Mouse (Mus musculus) limb, embryonic 14.5 days (tissue): Measurements from ENCODE around the gene Mark3. TPM values are rescaled to one million over a fixed set of nuclear protein-coding genes. Genes with fewer than 3 reads are reported as not detected.

Experiments used
- ATAC-seq: fragments of 200-750 bp; cut with Nextera tagmentation; 2 replicates; pipeline ENCODE4 v1.8.0; 2017; ENCODE audit warnings: low read depth, moderate number of reproducible peaks, moderate TSS enrichment; ENCODE audit not compliant: low FRiP score
- DNase-seq: peaks from one replicate; pipeline ENCODE4 v3.0.0-alpha.2; 2015; ENCODE audit warnings: low spot score
- H3K27ac ChIP-seq: fragments of 300-500 bp; sonication (generic); replicated peaks from 2 replicates; pipeline ENCODE4 v1.5.1; 2014; ENCODE audit warnings: low read depth, mild to moderate bottlenecking, low read length, moderate library complexity, mixed read lengths
- H3K27me3 ChIP-seq: fragments of 300-500 bp; sonication (generic); 2 replicates; pipeline ENCODE4 v1.6.1; 2014; ENCODE audit warnings: low read length, mixed read lengths; ENCODE audit not compliant: control insufficient read depth, insufficient read depth
- H3K36me3 ChIP-seq: fragments of 300-500 bp; sonication (generic); 2 replicates; pipeline ENCODE4 v1.6.1; 2014; ENCODE audit warnings: mild to moderate bottlenecking, low read length, moderate library complexity, mixed read lengths; ENCODE audit not compliant: control insufficient read depth, insufficient read depth
- H3K4me1 ChIP-seq: fragments of 300-500 bp; sonication (generic); 2 replicates; pipeline ENCODE4 v1.6.1; 2014; ENCODE audit warnings: antibody characterized with exemption, low read length, mixed read lengths; ENCODE audit not compliant: control insufficient read depth, insufficient read depth
- H3K4me2 ChIP-seq: fragments of 300-500 bp; sonication (generic); replicated peaks from 2 replicates; pipeline ENCODE4 v1.6.1; 2014; ENCODE audit warnings: low read depth, mild to moderate bottlenecking, low read length, moderate library complexity; ENCODE audit not compliant: severe bottlenecking
- H3K4me3 ChIP-seq: fragments of 300-500 bp; sonication (generic); replicated peaks from 2 replicates; pipeline ENCODE4 v1.5.1; 2014; ENCODE audit warnings: low read length
- H3K9ac ChIP-seq: fragments of 300-500 bp; sonication (generic); 2 replicates; pipeline ENCODE4 v1.6.1; 2014; ENCODE audit warnings: mild to moderate bottlenecking, low read depth, low read length, moderate library complexity; ENCODE audit not compliant: severe bottlenecking
- H3K9me3 ChIP-seq: fragments of 300-500 bp; sonication (generic); 2 replicates; pipeline ENCODE4 v1.6.1; 2016; ENCODE audit warnings: low read length; ENCODE audit not compliant: control insufficient read depth
- POLR2A ChIP-seq: fragments of 200-500 bp; IDR thresholded peaks from 2 replicates; pipeline ENCODE4 v1.8.0; 2012; ENCODE audit warnings: inconsistent platforms, mild to moderate bottlenecking, moderate library complexity, borderline replicate concordance; ENCODE audit not compliant: insufficient read depth, insufficient read length; ENCODE audit errors: extremely low read depth
- WGBS: fragments of 180-500 bp; shearing (Covaris S2); extraction: QIAGEN DNeasy Blood & Tissue Kit; methylation state at CpG from one replicate; pipeline ENCODE4 v1.1.7; 2014; 5-methylcytosine and 5-hydroxymethylcytosine counted together
- polyA plus RNA-seq, 2 experiments: library from polyadenylated mRNA; depleted of rRNA in 1 of 2; stranded (reverse) in 1 of 2; unstranded in 1 of 2; fragments of >200 nt; fragmentation: Nextera tagmentation in 1 of 2; extraction: Ambion mirVana in 1 of 2; gene quantifications; 2 replicates each; pipeline versions ENCODE4 v1.2.1 to v1.2.3; 2012 to 2014

Gene Mark3
- polyA plus RNA-seq, 2 experiments = 49.8 to 80.5 TPM

GRCm38 (mm10) chr12:111666380-111666779 is 92.1 kb downstream of the Mark3 start:
- no peak overlapping the region for H3K9ac ChIP-seq
- WGBS = 69% methylated on average over 13 of the region's 13 CpGs
- H3K36me3 ChIP-seq = no peaks in the 10 kb centered on the region
- no peak overlapping the region for H3K4me3 ChIP-seq
- H3K4me1 ChIP-seq = peaks cover 16% of the 10 kb centered on the region
- peaks cover 15% of the 10 kb centered on the region for H3K27me3 ChIP-seq
- DNase-seq = no peak
- no peak for ATAC-seq
- H3K9me3 ChIP-seq = no peaks in the 10 kb centered on the region
- no peak for TF ChIP-seq POLR2A
- H3K4me2 ChIP-seq = no peak overlapping the region
- H3K27ac ChIP-seq = no peak overlapping the region

- Histone ChIP-seq H3K9me3 (no peaks in the 10 kb centered on the region), H3K27ac (no peak overlapping the region), H3K4me2 (no peak overlapping the region), H3K9ac (no peak overlapping the region), H3K4me3 (no peak overlapping the region), H3K4me1 (peaks cover 21% of the 10 kb centered on the region), H3K27me3 (peaks cover 25% of the 10 kb centered on the region), H3K36me3 (no peaks in the 10 kb centered on the region)
- WGBS = 91% methylated on average over 5 of the region's 5 CpGs
- ATAC-seq (no peak), DNase-seq (no peak)
- no peak for TF ChIP-seq POLR2A
These were observed 93.1 kb downstream of the Mark3 start for GRCm38 (mm10) chr12:111667421-111667820.

GRCm38 (mm10) chr12:111668457-111668912 is 94.2 kb downstream of the Mark3 start:
- TF ChIP-seq POLR2A = no peak
- no peaks in the 10 kb centered on the region for H3K36me3 ChIP-seq
- peak overlapping the region; percentile 72 for H3K27ac ChIP-seq
- H3K9ac ChIP-seq = peak overlapping the region; percentile 54
- no peaks in the 10 kb centered on the region for H3K9me3 ChIP-seq
- WGBS = 2% methylated on average over 8 of the region's 8 CpGs
- peak overlapping the region; percentile 55 for H3K4me2 ChIP-seq
- peaks cover 35% of the 10 kb centered on the region for H3K27me3 ChIP-seq
- peak overlapping the region; percentile 23 for H3K4me3 ChIP-seq
- peak; percentile 78 for ATAC-seq
- peak; percentile 99 for DNase-seq
- peaks cover 24% of the 10 kb centered on the region for H3K4me1 ChIP-seq

GRCm38 (mm10) chr12:111669000-111669788 is 94.9 kb downstream of the Mark3 start:
- DNase-seq (peak; percentile 42), ATAC-seq (no peak; the same call in 1 of the 2 replicates)
- H3K27me3 ChIP-seq = peaks cover 41% of the 10 kb centered on the region
- H3K4me2 ChIP-seq = peak overlapping the region; percentile 55
- H3K27ac ChIP-seq = peak overlapping the region; percentile 72
- H3K36me3 ChIP-seq = no peaks in the 10 kb centered on the region
- no peak for TF ChIP-seq POLR2A
- peak overlapping the region; percentile 54 for H3K9ac ChIP-seq
- 65% methylated on average over 23 of the region's 23 CpGs for WGBS
- H3K4me1 ChIP-seq = peaks cover 24% of the 10 kb centered on the region
- no peaks in the 10 kb centered on the region for H3K9me3 ChIP-seq
- H3K4me3 ChIP-seq = peak overlapping the region; percentile 23

- Histone ChIP-seq H3K4me3 (peak overlapping the region; percentile 56; the same call in 1 of the 2 replicates), H3K9ac (no peak overlapping the region), H3K4me1 (peaks cover 24% of the 10 kb centered on the region), H3K27ac (no peak overlapping the region), H3K4me2 (no peak overlapping the region), H3K9me3 (no peaks in the 10 kb centered on the region), H3K27me3 (peaks cover 43% of the 10 kb centered on the region), H3K36me3 (no peaks in the 10 kb centered on the region)
- ATAC-seq (no peak), DNase-seq (no peak)
- WGBS = 48% methylated on average over 8 of the region's 8 CpGs
- TF ChIP-seq POLR2A = no peak
These were observed 95.6 kb downstream of the Mark3 start for GRCm38 (mm10) chr12:111669961-111670360.
